Mouse (Mus musculus) thymus, postnatal 4 days (tissue): Measurements from ENCODE around the gene Fam178b.
"Not testable (repeated sequence)": the region's sequence is repeated elsewhere in the genome, so short reads cannot be mapped to it uniquely, and the experiment has no call there.

Experiments
- DNase-seq: peaks from one replicate; pipeline ENCODE4 v3.0.0; 2021

Fam178b gene

GRCm38 (mm10) chr1:36671260-36671659 is 11.7 kb downstream of the Fam178b start:
- DNase-seq: no peak

GRCm38 (mm10) chr1:36670256-36670655 is 12.7 kb downstream of the Fam178b start:
- DNase-seq: no peak

- DNase-seq: not testable (repeated sequence)
Observed at GRCm38 (mm10) chr1:36668007-36668406, 15.0 kb downstream of the Fam178b start.

GRCm38 (mm10) chr1:36665934-36666333 is 17.0 kb downstream of the Fam178b start:
- no peak for DNase-seq

GRCm38 (mm10) chr1:36665165-36665723 is 17.7 kb downstream of the Fam178b start:
- DNase-seq: no peak

- DNase-seq: no peak
Observed at GRCm38 (mm10) chr1:36664457-36664856, 18.5 kb downstream of the Fam178b start.

GRCm38 (mm10) chr1:36658621-36659399 is 24.2 kb downstream of the Fam178b start:
- no peak for DNase-seq

- no peak for DNase-seq
Observed at GRCm38 (mm10) chr1:36657658-36658415, 25.1 kb downstream of the Fam178b start.

GRCm38 (mm10) chr1:36656233-36656632 is 26.8 kb downstream of the Fam178b start:
- DNase-seq: no peak

- no peak for DNase-seq
Observed at GRCm38 (mm10) chr1:36655039-36655438, 27.9 kb downstream of the Fam178b start.

- DNase-seq: no peak
Observed at GRCm38 (mm10) chr1:36647631-36648030, 35.4 kb downstream of the Fam178b start.

GRCm38 (mm10) chr1:36646285-36646684 is 36.7 kb downstream of the Fam178b start:
- DNase-seq: no peak

- no peak for DNase-seq
Observed at GRCm38 (mm10) chr1:36644615-36645007, 38.4 kb downstream of the Fam178b start.

GRCm38 (mm10) chr1:36643957-36644614 is 38.9 kb downstream of the Fam178b start:
- DNase-seq: no peak

GRCm38 (mm10) chr1:36635826-36636485 is 47.0 kb downstream of the Fam178b start:
- DNase-seq: no peak

- DNase-seq: peak; percentile 82
Observed at GRCm38 (mm10) chr1:36634940-36635339, 48.0 kb downstream of the Fam178b start.

GRCm38 (mm10) chr1:36633920-36634319 is 49.1 kb downstream of the Fam178b start:
- no peak for DNase-seq

GRCm38 (mm10) chr1:36632846-36633245 is 50.1 kb downstream of the Fam178b start:
- no peak for DNase-seq

- no peak for DNase-seq
Observed at GRCm38 (mm10) chr1:36632090-36632489, 50.9 kb downstream of the Fam178b start.

GRCm38 (mm10) chr1:36631391-36631790 is 51.6 kb downstream of the Fam178b start:
- no peak for DNase-seq

- DNase-seq: no peak
Observed at GRCm38 (mm10) chr1:36630053-36630739, 52.8 kb downstream of the Fam178b start.

- DNase-seq: no peak
Observed at GRCm38 (mm10) chr1:36628585-36628984, 54.4 kb downstream of the Fam178b start.
